Mouse (Mus musculus): ENCODE measurements around the gene Nbr1. TPM values are rescaled to one million over a fixed set of nuclear protein-coding genes. Genes with fewer than 3 reads are reported as not detected.
"Not testable (repeated sequence)": the region's sequence is repeated elsewhere in the genome, so short reads cannot be mapped to it uniquely, and the experiment has no call there.

Nbr1 gene
- polyA plus RNA-seq, 1 experiment: 137 TPM

DNA sequence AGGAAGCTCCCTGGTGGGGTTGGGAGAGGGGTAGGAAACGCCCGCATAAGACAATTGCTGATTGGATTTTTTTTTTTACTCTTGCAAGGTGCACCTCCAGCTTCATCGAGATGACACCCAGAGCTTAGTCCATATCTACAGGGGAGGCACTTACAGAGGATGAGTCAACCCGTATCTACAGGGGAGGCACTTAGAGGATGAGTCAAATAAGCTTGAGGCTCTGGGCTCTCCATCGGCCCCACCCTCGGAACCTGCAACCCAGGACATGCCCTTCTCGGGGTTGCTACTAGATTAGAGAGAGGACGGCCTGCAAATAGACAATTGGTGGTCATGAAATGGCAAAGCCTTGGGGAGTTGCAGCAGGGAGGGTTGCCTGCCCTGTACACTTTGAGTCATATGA, 64.2 kb downstream of the Nbr1 start:
- TF ChIP-seq CTCF (IDR thresholded peaks at IDR 0.05; ENCODE audit: borderline replicate concordance, insufficient read depth, low read depth, low read length): no peak
- DNase-seq: no peak
- H3K27me3 ChIP-seq (ENCODE audit: control insufficient read depth, insufficient read depth, low read length): no peaks in the 10 kb centered on the region
- H3K4me1 ChIP-seq (ENCODE audit: control insufficient read depth, insufficient read depth, low read length): no peaks in the 10 kb centered on the region
- H3K4me3 ChIP-seq (replicated peaks; ENCODE audit: insufficient read depth, low read depth, low read length): no peak overlapping the region
- WGBS: 94% methylated on average over 8 of the region's 8 CpGs
- no peak overlapping the region for H3K27ac ChIP-seq (ENCODE audit: insufficient read depth, low read length)

DNA sequence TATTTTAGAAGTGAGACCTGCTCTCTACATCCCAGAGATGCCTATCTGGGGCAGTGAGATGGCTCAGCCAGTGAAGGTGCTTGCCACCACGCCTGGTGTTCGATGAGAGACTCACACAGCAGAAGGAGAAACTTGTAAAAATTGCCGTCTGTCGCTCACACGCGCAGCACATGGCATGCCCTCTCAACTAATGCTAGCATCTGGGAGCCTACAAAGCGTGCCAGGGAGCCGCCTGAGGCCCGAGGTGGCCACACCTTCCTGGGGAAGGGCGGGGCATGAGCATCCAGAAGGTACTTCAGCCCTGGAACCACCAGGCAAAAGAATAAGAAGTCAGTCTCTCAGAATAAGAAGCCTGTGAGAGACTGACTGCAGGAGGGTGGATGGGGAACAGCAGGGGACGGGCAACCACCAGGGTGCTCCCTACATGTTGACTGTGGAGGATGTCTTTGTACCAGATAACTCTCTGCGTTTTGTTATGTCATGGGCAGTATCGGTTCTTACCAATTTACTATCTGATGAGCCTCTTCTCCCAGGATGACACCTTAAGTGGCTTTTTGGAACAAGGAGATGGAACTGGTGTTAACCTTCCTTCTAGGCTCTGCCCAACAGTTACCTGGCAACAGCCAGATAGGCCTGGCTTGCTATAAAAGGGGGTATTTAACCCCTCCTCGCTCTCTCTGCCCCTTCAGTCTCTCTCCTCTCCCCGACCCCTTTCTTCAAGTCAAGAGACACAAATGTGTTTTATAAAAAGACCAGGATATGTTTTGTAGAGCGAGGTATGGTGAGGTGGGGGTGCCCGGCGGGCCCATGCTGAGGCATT, 65.2 kb downstream of the Nbr1 start:
- Histone ChIP-seq H3K27me3 (ENCODE audit: control insufficient read depth, insufficient read depth, low read length) (no peaks in the 10 kb centered on the region), H3K27ac (ENCODE audit: insufficient read depth, low read length) (no peak overlapping the region), H3K4me1 (ENCODE audit: control insufficient read depth, insufficient read depth, low read length) (no peaks in the 10 kb centered on the region), H3K4me3 (replicated peaks; ENCODE audit: insufficient read depth, low read depth, low read length) (no peak overlapping the region)
- 19% methylated on average over 18 of the region's 18 CpGs for WGBS
- no peak for DNase-seq
- TF ChIP-seq CTCF (IDR thresholded peaks at IDR 0.05; ENCODE audit: borderline replicate concordance, insufficient read depth, low read depth, low read length) (no peak), POLR2A (IDR thresholded peaks at IDR 0.05; ENCODE audit: borderline replicate concordance, insufficient read depth, low read length) (no peak)

DNA sequence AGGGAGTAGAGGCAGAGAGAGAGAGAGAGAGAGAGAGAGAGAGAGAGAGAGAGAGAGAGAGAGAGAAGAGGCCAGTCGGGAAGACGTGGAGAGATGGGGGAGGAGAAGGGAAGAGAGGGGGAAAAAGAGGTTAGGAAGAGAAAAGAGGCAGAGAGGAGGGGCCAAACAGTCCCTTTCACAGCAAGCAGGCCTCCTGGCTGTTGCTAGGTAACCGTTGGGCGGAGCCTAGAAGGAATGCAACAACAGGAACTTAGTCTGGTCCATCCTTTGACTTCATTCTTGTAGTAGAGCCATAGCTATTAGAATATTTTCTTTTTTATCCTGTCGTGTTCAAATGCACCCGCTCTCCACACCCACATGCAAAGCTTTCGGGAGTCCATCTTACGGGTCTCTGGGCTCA, 65.9 kb downstream of the Nbr1 start:
- no peaks in the 10 kb centered on the region for H3K4me1 ChIP-seq (ENCODE audit: control insufficient read depth, insufficient read depth, low read length)
- no peak for TF ChIP-seq POLR2A (IDR thresholded peaks at IDR 0.05; ENCODE audit: borderline replicate concordance, insufficient read depth, low read length)
- no peak for DNase-seq
- WGBS: 17% methylated on average over 8 of the region's 8 CpGs
- no peak overlapping the region for H3K27ac ChIP-seq (ENCODE audit: insufficient read depth, low read length)
- H3K27me3 ChIP-seq (ENCODE audit: control insufficient read depth, insufficient read depth, low read length): no peaks in the 10 kb centered on the region
- no peak overlapping the region for H3K4me3 ChIP-seq (replicated peaks; ENCODE audit: insufficient read depth, low read depth, low read length)

- Histone ChIP-seq H3K4me1 (ENCODE audit: control insufficient read depth, insufficient read depth, low read length) (no peaks in the 10 kb centered on the region), H3K27me3 (ENCODE audit: control insufficient read depth, insufficient read depth, low read length) (no peaks in the 10 kb centered on the region), H3K4me3 (replicated peaks; ENCODE audit: insufficient read depth, low read depth, low read length) (no peak overlapping the region), H3K27ac (ENCODE audit: insufficient read depth, low read length) (no peak overlapping the region)
- WGBS: 86% methylated on average over 3 of the region's 3 CpGs
- DNase-seq: no peak
- no peak for TF ChIP-seq POLR2A (IDR thresholded peaks at IDR 0.05; ENCODE audit: borderline replicate concordance, insufficient read depth, low read length)
- no peak for TF ChIP-seq CTCF (IDR thresholded peaks at IDR 0.05; ENCODE audit: borderline replicate concordance, insufficient read depth, low read depth, low read length)
Measured at GRCm38 (mm10) chr11:101618596-101618995, 66.6 kb downstream of the Nbr1 start.

DNA sequence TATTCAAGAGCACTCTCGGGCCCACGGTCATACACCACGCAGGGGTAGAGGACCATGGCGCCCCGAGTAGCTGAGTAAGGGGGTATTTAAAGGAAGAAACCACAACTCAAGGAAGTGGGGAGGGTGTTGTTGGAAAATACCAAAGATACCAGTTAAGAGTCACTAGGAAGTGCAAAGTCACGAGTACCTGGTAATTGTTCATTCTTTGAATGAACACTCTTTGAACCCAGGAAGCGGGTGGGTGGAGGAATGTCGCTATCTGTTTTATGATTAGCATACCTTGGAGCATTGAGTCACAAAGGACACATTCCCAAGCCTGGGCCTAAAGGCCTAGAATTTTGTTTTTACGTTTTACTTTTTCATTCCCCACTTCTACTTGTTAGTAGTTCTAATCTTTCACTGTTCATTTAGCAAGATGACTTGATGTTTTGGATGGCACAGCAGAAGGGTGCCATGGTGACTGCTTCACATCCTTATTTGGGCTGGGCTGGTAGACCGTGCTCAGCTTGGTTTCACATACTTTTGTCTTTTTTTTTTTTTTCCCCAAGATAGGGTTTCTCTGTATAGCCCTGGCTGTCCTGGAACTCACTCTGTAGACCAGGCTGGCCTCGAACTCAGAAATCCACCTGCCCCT, 68.2 kb downstream of the Nbr1 start:
- H3K4me3 ChIP-seq (replicated peaks; ENCODE audit: insufficient read depth, low read depth, low read length); H3K4me1 ChIP-seq (ENCODE audit: control insufficient read depth, insufficient read depth, low read length); H3K27me3 ChIP-seq (ENCODE audit: control insufficient read depth, insufficient read depth, low read length); DNase-seq; H3K27ac ChIP-seq (ENCODE audit: insufficient read depth, low read length): not testable (repeated sequence)
- 93% methylated on average over 11 of the region's 11 CpGs for WGBS

DNA sequence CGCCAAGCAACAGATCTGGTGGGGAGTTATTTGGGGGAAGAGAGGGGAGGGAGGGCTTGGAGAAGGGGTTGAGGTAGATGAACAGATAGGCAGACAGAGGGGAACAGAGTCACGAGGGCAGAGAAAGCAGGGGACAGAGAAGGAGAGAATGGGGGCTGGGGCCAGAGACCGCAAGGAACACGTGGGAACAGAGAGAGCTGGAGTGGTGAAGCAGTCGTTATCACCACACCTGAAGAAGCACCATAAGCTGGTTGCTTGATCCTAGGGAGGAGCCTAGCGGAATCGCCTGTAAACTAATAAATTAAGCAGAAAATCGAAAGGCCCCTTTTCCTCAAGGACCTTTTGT, 74.7 kb downstream of the Nbr1 start:
- no peak for TF ChIP-seq CTCF (IDR thresholded peaks at IDR 0.05; ENCODE audit: borderline replicate concordance, insufficient read depth, low read depth, low read length)
- no peak for TF ChIP-seq POLR2A (IDR thresholded peaks at IDR 0.05; ENCODE audit: borderline replicate concordance, insufficient read depth, low read length)
- DNase-seq: no peak
- H3K27me3 ChIP-seq (ENCODE audit: control insufficient read depth, insufficient read depth, low read length): no peaks in the 10 kb centered on the region
- WGBS: 8% methylated on average over 8 of the region's 8 CpGs
- no peak overlapping the region for H3K27ac ChIP-seq (ENCODE audit: insufficient read depth, low read length)
- H3K4me3 ChIP-seq (replicated peaks; ENCODE audit: insufficient read depth, low read depth, low read length): peak overlapping the region; percentile 53
- H3K4me1 ChIP-seq (ENCODE audit: control insufficient read depth, insufficient read depth, low read length): no peaks in the 10 kb centered on the region

GRCm38 (mm10) chr11:101626995-101627856, 75.3 kb downstream of the Nbr1 start, which contains the start of gene Rdm1:
Gene Rdm1, plus strand, starts transcription at chr11:101627195.
- Histone ChIP-seq H3K4me1 (ENCODE audit: control insufficient read depth, insufficient read depth, low read length) (no peaks in the 10 kb centered on the region), H3K27me3 (ENCODE audit: control insufficient read depth, insufficient read depth, low read length) (no peaks in the 10 kb centered on the region), H3K27ac (ENCODE audit: insufficient read depth, low read length) (no peak within 1 kb of the TSS), H3K4me3 (replicated peaks; ENCODE audit: insufficient read depth, low read depth, low read length) (peak within 1 kb of the TSS; percentile 69)
- WGBS: under 1% methylated on average over 34 of the region's 34 CpGs
- TF ChIP-seq CTCF (IDR thresholded peaks at IDR 0.05; ENCODE audit: borderline replicate concordance, insufficient read depth, low read depth, low read length): no peak
- TF ChIP-seq POLR2A (IDR thresholded peaks at IDR 0.05; ENCODE audit: borderline replicate concordance, insufficient read depth, low read length): peak; percentile 75; the same call in 1 of the 2 replicates
- DNase-seq: peak; percentile 77 to 78

Data from cerebellum, adult 2 months (tissue).